Mouse (Mus musculus) ES-Bruce4 (cell line): ENCODE data around the gene Sntb2. TPM values are rescaled to one million over a fixed set of nuclear protein-coding genes. Genes with fewer than 3 reads are reported as not detected.

Experiments used
- H3K27ac ChIP-seq: 2 replicates; pipeline ENCODE4 v1.5.1; 2012; ENCODE audit warnings: low read length, inconsistent platforms; ENCODE audit not compliant: insufficient read depth
- H3K27me3 ChIP-seq: 2 replicates; pipeline ENCODE4 v1.6.1; 2012; ENCODE audit warnings: mild to moderate bottlenecking, low read length, inconsistent platforms; ENCODE audit not compliant: control insufficient read depth, poor library complexity, insufficient read depth, severe bottlenecking
- H3K36me3 ChIP-seq: 2 replicates; pipeline ENCODE4 v1.6.1; 2012; ENCODE audit warnings: inconsistent platforms, mild to moderate bottlenecking, low read length, moderate library complexity; ENCODE audit not compliant: control insufficient read depth, poor library complexity, insufficient read depth, severe bottlenecking
- H3K4me1 ChIP-seq: one replicate; pipeline ENCODE4 v1.8.1; 2011; ENCODE audit warnings: low read length; ENCODE audit not compliant: control insufficient read depth, insufficient read depth
- H3K4me3 ChIP-seq: 2 replicates; pipeline ENCODE4 v1.5.1; 2011; ENCODE audit warnings: low read depth, mild to moderate bottlenecking, low read length
- H3K9ac ChIP-seq: 2 replicates; pipeline ENCODE4 v1.6.1; 2012; ENCODE audit warnings: low read depth, mild to moderate bottlenecking, inconsistent platforms; ENCODE audit not compliant: poor library complexity, severe bottlenecking
- H3K9me3 ChIP-seq: replicated peaks from 2 replicates; pipeline ENCODE4 v1.6.1; 2012; ENCODE audit warnings: mild to moderate bottlenecking, low read length, inconsistent platforms; ENCODE audit not compliant: control insufficient read depth, poor library complexity, insufficient read depth, severe bottlenecking
- CTCF ChIP-seq: IDR thresholded peaks from one replicate; pipeline ENCODE4 v1.8.1; 2011; ENCODE audit warnings: low read depth, low read length
- EP300 ChIP-seq: IDR thresholded peaks from 2 replicates; pipeline ENCODE4 v1.6.1; 2011; ENCODE audit warnings: low read depth, low read length; ENCODE audit not compliant: insufficient read depth
- POLR2A ChIP-seq: IDR thresholded peaks from one replicate; pipeline ENCODE4 v1.8.1; 2011; ENCODE audit warnings: low read length; ENCODE audit not compliant: insufficient read depth
- polyA plus RNA-seq: library from polyadenylated mRNA; stranded (reverse); fragments of >200 nt; gene quantifications from 2 replicates; pipeline ENCODE4 v1.2.4, GENCODE M21; 2011; ENCODE audit warnings: low read depth; ENCODE audit not compliant: missing spikeins, insufficient read depth, insufficient read length

The Sntb2 gene
- polyA plus RNA-seq, 1 experiment: 26.5 TPM

DNA sequence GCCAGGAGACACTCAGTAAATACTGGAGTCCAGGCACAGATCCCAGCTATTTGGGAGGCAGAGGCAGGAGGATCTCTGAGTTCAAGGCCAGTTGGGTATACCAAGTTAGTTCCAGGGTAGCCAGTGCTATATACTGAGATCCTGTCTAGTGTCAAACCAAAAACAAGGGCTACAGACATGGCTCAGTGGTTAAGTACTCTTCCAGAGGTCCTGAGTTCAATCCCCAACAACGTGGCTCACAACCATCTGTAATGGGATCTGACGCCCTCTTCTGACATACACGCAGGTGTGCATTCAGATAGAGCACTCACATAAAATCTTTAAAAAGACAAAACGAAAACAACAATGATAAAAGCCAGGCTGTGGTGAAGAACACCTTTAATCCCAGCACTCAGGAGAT is 113.9 kb downstream of the Sntb2 start:
- Histone ChIP-seq H3K27ac (peak overlapping the region; percentile 86), H3K9me3 (no peaks in the 10 kb centered on the region), H3K9ac (peak overlapping the region; percentile 89; the same call in 1 of the 2 replicates), H3K27me3 (no peaks in the 10 kb centered on the region), H3K36me3 (peaks cover 56% of the 10 kb centered on the region), H3K4me1 (no peaks in the 10 kb centered on the region), H3K4me3 (peak overlapping the region; percentile 16; the same call in 1 of the 2 replicates)
- TF ChIP-seq POLR2A (no peak), CTCF (no peak), EP300 (no peak)

DNA sequence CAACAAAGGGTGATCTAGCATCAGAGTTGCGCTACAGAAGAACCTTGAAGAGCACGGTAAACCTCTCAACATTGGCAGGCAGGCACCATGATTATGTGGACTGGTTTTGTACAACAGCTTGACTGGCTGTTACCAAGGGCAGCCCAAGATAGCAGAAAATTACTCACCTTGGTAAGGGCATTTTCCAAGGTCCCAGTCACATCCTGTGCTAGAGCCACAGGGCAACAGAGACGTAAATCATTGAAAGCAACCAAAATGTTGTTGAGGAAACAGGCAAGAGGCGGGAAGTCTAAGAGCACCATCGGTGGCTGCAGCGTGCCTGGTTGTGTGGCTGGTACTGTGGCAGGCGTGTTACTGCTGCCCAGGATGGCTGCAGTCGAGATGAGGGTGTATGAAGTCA is 116.5 kb downstream of the Sntb2 start:
- Histone ChIP-seq H3K9ac (no peak overlapping the region), H3K27me3 (no peaks in the 10 kb centered on the region), H3K4me3 (no peak overlapping the region), H3K36me3 (peaks cover 33% of the 10 kb centered on the region), H3K27ac (no peak overlapping the region), H3K9me3 (no peaks in the 10 kb centered on the region), H3K4me1 (no peaks in the 10 kb centered on the region)
- TF ChIP-seq POLR2A (no peak), EP300 (no peak), CTCF (no peak)

DNA sequence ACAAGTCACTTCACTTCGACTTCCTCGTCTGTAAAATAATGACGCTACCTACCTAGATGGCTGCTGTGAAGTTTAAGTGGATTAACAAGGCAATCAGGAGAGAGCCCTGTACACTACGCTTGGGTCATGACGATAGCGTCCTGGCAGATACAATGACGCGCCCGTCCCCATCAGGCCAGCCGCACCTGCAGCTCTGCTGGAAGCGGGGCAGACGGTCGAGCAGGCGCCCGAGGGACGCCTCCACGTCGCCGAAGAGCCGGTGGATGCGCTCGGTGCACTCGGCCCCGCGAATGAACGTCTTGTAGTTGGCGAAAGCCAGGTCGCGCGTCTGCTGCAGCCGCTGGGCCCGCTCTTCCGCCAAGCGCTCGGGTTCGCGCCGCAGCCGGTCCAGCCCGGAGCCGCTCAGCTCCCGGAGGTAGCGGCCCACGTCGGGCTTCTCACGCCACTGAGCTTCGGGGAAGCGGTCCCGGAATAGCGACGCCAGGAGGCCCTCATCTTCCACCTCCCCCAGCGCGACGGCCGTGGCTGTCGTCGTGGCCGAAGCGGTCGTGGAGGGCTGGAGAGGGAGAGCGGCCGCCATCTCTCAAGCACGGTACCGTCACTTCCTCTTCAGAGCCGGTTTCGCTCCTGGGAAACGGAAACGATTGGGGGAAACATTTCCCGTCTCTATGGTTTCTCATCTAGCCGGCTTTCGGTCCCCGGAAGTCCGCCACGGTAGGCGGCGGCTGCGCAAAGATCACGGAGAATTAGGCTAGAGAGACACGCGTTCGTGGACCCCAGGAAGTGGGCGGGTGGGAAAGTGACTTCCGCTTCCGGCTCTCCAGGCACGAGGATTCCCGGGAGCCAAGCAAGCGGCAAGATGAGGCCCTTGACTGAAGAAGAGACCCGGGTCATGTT is 120.8 kb downstream of the Sntb2 start, which contains the start of the genes Cog8 and Nip7:
TSS of gene Cog8 (minus strand) at position 614 of the 897 bp plus-strand sequence.
TSS of gene Nip7 (plus strand) at position 802 of the 897 bp plus-strand sequence.
- Histone ChIP-seq H3K36me3 (peaks cover 52% of the 10 kb centered on the region), H3K9ac (peak within 1 kb of the TSS; percentile 71), H3K27me3 (no peaks in the 10 kb centered on the region), H3K27ac (0 out of 2 replicates have a peak within 1 kb of the TSS, but pooled peaks have one; percentile 3), H3K9me3 (no peaks in the 10 kb centered on the region), H3K4me3 (peak within 1 kb of the TSS; percentile 94), H3K4me1 (no peaks in the 10 kb centered on the region)
- no peak for TF ChIP-seq POLR2A
- no peak for TF ChIP-seq EP300
- TF ChIP-seq CTCF: no peak

DNA sequence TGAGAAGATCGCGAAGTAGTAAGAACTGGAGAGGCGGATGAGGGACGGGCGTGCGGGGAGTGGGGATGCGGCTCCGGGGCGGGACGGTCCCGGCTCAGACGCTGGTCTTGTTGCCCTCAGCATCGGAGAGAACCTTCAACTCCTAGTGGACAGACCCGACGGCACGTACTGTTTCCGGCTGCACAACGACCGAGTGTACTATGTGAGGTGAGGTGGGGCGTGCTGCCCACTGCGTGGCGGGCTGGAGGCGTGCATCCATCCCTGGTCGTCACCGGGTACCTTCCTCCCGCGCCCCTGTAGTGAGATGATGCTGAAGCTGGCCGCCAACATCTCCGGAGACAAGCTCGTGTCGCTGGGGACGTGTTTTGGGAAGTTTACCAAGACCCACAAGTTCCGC is 121.4 kb downstream of the Sntb2 start:
- Histone ChIP-seq H3K27ac (0 out of 2 replicates have a peak overlapping the region, but pooled peaks have one; percentile 3), H3K9me3 (no peaks in the 10 kb centered on the region), H3K4me1 (no peaks in the 10 kb centered on the region), H3K36me3 (peaks cover 50% of the 10 kb centered on the region), H3K4me3 (peak overlapping the region; percentile 94), H3K9ac (peak overlapping the region; percentile 71), H3K27me3 (no peaks in the 10 kb centered on the region)
- TF ChIP-seq EP300 (no peak), CTCF (no peak), POLR2A (no peak)

DNA sequence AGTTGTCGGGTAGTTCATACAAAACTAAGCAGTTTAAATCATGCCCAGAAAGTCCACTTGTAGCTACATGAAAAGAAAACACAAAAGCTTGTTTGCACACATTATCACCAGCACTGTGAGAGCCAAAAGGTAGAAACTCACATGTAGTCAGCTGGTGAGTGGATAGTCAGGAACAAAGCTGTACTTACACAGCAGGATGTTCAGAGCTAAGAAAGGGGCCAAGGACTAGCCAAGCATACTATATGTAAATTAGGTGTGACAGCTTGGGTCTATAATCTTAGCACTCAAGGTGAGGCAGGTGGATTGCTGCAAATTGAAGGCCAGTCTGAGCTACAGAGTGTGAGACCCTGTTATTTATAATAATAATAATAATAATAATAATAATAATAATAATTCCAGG is 127.1 kb downstream of the Sntb2 start:
- H3K4me3 ChIP-seq: no peak overlapping the region
- H3K27ac ChIP-seq: no peak overlapping the region
- peaks cover 1% of the 10 kb centered on the region for H3K4me1 ChIP-seq
- TF ChIP-seq POLR2A: no peak
- no peak for TF ChIP-seq EP300
- no peak overlapping the region for H3K9ac ChIP-seq
- no peaks in the 10 kb centered on the region for H3K27me3 ChIP-seq
- no peaks in the 10 kb centered on the region for H3K9me3 ChIP-seq
- H3K36me3 ChIP-seq: peaks cover 25% of the 10 kb centered on the region
